Mouse (Mus musculus) lung, postnatal 0 days (tissue): ENCODE results near the gene Bpifa1. TPM values are rescaled to one million over a fixed set of nuclear protein-coding genes. Genes with fewer than 3 reads are reported as not detected.
A peak's percentile ranks its signal among the peaks of the same experiment; 100 is the strongest.

Source experiments
- ATAC-seq: fragments of 200-750 bp; cut with Nextera tagmentation; 2 replicates; pipeline ENCODE4 v1.8.0; 2017; ENCODE audit warnings: moderate library complexity
- DNase-seq: peaks from one replicate; pipeline ENCODE4 v3.0.0-alpha.2; 2016; ENCODE audit warnings: low spot score
- H3K27ac ChIP-seq: fragments of 300-500 bp; sonication (generic); 2 replicates; pipeline ENCODE4 v1.5.1; 2014; ENCODE audit warnings: antibody characterized with exemption, mild to moderate bottlenecking, low read length, mixed read lengths
- H3K27me3 ChIP-seq: fragments of 300-500 bp; sonication (generic); replicated peaks from 2 replicates; pipeline ENCODE4 v1.6.1; 2014; ENCODE audit warnings: low read length, mixed read lengths; ENCODE audit not compliant: insufficient read depth
- H3K36me3 ChIP-seq: fragments of 300-500 bp; sonication (generic); 2 replicates; pipeline ENCODE4 v1.6.1; 2014; ENCODE audit warnings: low read length, mixed read lengths; ENCODE audit not compliant: insufficient read depth
- H3K4me1 ChIP-seq: fragments of 300-500 bp; sonication (generic); 2 replicates; pipeline ENCODE4 v1.6.1; 2014; ENCODE audit warnings: antibody characterized with exemption, low read depth, low read length, mixed read lengths; ENCODE audit not compliant: insufficient read depth
- H3K4me2 ChIP-seq: fragments of 300-500 bp; sonication (generic); replicated peaks from 2 replicates; pipeline ENCODE4 v1.6.1; 2014; ENCODE audit warnings: low read depth, mild to moderate bottlenecking, low read length, moderate library complexity, mixed read lengths
- H3K4me3 ChIP-seq: fragments of 300-500 bp; sonication (generic); 2 replicates; pipeline ENCODE4 v1.5.1; 2014; ENCODE audit warnings: low read depth, low read length
- H3K9ac ChIP-seq: fragments of 300-500 bp; sonication (generic); replicated peaks from 2 replicates; pipeline ENCODE4 v1.6.1; 2014; ENCODE audit warnings: low read depth, mild to moderate bottlenecking
- H3K9me3 ChIP-seq: fragments of 300-500 bp; sonication (generic); 2 replicates; pipeline ENCODE4 v1.6.1; 2016; ENCODE audit warnings: low read length, mixed read lengths
- CTCF ChIP-seq: IDR thresholded peaks from 2 replicates; pipeline ENCODE4 v1.5.1; 2016; ENCODE audit warnings: antibody characterized with exemption, mild to moderate bottlenecking
- EP300 ChIP-seq: IDR thresholded peaks from 2 replicates; pipeline ENCODE4 v1.6.1; 2016; ENCODE audit warnings: antibody characterized with exemption, mild to moderate bottlenecking, control low read depth
- WGBS: fragments of 180-500 bp; shearing (Covaris S2); extraction: QIAGEN DNeasy Blood & Tissue Kit; methylation state at CpG from one replicate; pipeline ENCODE4 v1.1.7; 2014; 5-methylcytosine and 5-hydroxymethylcytosine counted together
- polyA plus RNA-seq: library from polyadenylated mRNA; unstranded; fragments of >200 nt; fragmentation: Nextera tagmentation; extraction: Ambion mirVana; gene quantifications from 2 replicates; pipeline ENCODE4 v1.2.1, GENCODE M21; 2015

The Bpifa1 gene
- polyA plus RNA-seq, 1 experiment from 2014 or later = 5.1 TPM

GRCm38 (mm10) chr2:154193071-154193470 is 50.4 kb downstream of the Bpifa1 start:
- no peak for ATAC-seq
- no peak for TF ChIP-seq EP300
- no peak for TF ChIP-seq CTCF
- no peak for DNase-seq
- no peaks in the 10 kb centered on the region for H3K4me1 ChIP-seq
- H3K9ac ChIP-seq = no peak overlapping the region
- 82% methylated on average over 4 of the region's 4 CpGs for WGBS
- no peak overlapping the region for H3K4me3 ChIP-seq
- H3K4me2 ChIP-seq = no peak overlapping the region
- no peaks in the 10 kb centered on the region for H3K36me3 ChIP-seq
- no peaks in the 10 kb centered on the region for H3K27me3 ChIP-seq
- no peaks in the 10 kb centered on the region for H3K9me3 ChIP-seq
- no peak overlapping the region for H3K27ac ChIP-seq

DNA sequence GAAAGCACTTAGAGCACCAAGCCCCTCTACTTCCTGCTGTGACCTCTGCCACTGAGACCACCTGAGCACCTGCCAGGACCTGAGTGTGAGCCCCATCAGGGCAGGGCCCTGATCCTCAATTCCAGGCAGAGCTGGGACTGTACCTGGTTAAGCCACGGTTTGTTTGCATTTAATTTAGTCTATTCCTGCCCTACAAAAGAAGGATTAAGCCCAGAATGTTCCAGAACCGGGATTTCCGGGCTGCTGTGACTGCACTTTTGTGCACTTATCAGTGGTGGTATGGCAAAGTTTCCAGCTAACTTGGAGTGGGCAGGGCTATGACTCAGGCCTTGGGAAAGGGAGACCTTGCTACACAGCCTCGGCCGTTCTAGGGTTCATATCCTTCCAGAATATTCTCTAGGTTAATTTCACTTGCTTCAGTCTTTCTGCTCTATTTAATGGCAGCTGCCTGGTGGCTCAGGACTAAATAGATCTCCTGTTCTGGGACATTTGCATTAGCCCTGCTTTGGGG is 51.4 kb downstream of the Bpifa1 start:
- WGBS = 54% methylated on average over 5 of the region's 5 CpGs
- ATAC-seq (peak; percentile 49; the same call in 1 of the 2 replicates), DNase-seq (peak; percentile 27)
- H3K27ac ChIP-seq = no peak overlapping the region
- H3K27me3 ChIP-seq = no peaks in the 10 kb centered on the region
- H3K4me2 ChIP-seq = no peak overlapping the region
- H3K9me3 ChIP-seq = no peaks in the 10 kb centered on the region
- no peak overlapping the region for H3K9ac ChIP-seq
- TF ChIP-seq EP300 (no peak), CTCF (no peak)
- no peak overlapping the region for H3K4me3 ChIP-seq
- no peaks in the 10 kb centered on the region for H3K36me3 ChIP-seq
- H3K4me1 ChIP-seq = no peaks in the 10 kb centered on the region

- DNase-seq = no peak
- WGBS = 87% methylated on average over 9 of the region's 9 CpGs
- Histone ChIP-seq H3K4me1 (no peaks in the 10 kb centered on the region), H3K9me3 (no peaks in the 10 kb centered on the region), H3K9ac (no peak overlapping the region), H3K27ac (no peak overlapping the region), H3K4me3 (no peak overlapping the region), H3K36me3 (no peaks in the 10 kb centered on the region), H3K4me2 (no peak overlapping the region), H3K27me3 (no peaks in the 10 kb centered on the region)
- no peak for ATAC-seq
- no peak for TF ChIP-seq EP300
- TF ChIP-seq CTCF = no peak
Measured at GRCm38 (mm10) chr2:154197036-154197435, 54.4 kb downstream of the Bpifa1 start.

Other genes with a start within 250 kb of the Bpifa1 start
- not detected in 2 replicates for gene Bpifb6, start 242.5 kb upstream of the Bpifa1 start, polyA plus RNA-seq
- not detected in 2 replicates for gene Bpifb3, start 224.7 kb upstream of the Bpifa1 start, polyA plus RNA-seq
- gene Bpifb4, start 204.7 kb upstream of the Bpifa1 start, polyA plus RNA-seq = not detected in 2 replicates
- not detected in 2 replicates for gene Bpifa6, start 167.9 kb upstream of the Bpifa1 start, polyA plus RNA-seq
- gene Bpifa2, start 134.6 kb upstream of the Bpifa1 start, polyA plus RNA-seq = not detected in 2 replicates
- gene Bpifa3, start 12.5 kb upstream of the Bpifa1 start, polyA plus RNA-seq = not detected in 2 replicates
- gene Bpifa5, start 19.7 kb downstream of the Bpifa1 start, polyA plus RNA-seq = not detected in 2 replicates
- 7.3 and 7.4 TPM in 2 replicates for gene Bpifb1, start 47.9 kb downstream of the Bpifa1 start, polyA plus RNA-seq
- gene Bpifb5, start 80.9 kb downstream of the Bpifa1 start, polyA plus RNA-seq = 18.2 and 20.4 TPM in 2 replicates
- gene Bpifb9a, start 115.0 kb downstream of the Bpifa1 start, polyA plus RNA-seq = not detected in 2 replicates
- not detected in 2 replicates for gene Bpifb9b, start 164.3 kb downstream of the Bpifa1 start, polyA plus RNA-seq
- 5.6 and 18.9 TPM in 2 replicates for gene Cdk5rap1, start 230.1 kb downstream of the Bpifa1 start, polyA plus RNA-seq